Mouse (Mus musculus): Measurements from ENCODE around the gene Ptch1. TPM values are rescaled to one million over a fixed set of nuclear protein-coding genes. Genes with fewer than 3 reads are reported as not detected.

Gene Ptch1
- total RNA-seq, 1 experiment, result 21.6 TPM

DNA sequence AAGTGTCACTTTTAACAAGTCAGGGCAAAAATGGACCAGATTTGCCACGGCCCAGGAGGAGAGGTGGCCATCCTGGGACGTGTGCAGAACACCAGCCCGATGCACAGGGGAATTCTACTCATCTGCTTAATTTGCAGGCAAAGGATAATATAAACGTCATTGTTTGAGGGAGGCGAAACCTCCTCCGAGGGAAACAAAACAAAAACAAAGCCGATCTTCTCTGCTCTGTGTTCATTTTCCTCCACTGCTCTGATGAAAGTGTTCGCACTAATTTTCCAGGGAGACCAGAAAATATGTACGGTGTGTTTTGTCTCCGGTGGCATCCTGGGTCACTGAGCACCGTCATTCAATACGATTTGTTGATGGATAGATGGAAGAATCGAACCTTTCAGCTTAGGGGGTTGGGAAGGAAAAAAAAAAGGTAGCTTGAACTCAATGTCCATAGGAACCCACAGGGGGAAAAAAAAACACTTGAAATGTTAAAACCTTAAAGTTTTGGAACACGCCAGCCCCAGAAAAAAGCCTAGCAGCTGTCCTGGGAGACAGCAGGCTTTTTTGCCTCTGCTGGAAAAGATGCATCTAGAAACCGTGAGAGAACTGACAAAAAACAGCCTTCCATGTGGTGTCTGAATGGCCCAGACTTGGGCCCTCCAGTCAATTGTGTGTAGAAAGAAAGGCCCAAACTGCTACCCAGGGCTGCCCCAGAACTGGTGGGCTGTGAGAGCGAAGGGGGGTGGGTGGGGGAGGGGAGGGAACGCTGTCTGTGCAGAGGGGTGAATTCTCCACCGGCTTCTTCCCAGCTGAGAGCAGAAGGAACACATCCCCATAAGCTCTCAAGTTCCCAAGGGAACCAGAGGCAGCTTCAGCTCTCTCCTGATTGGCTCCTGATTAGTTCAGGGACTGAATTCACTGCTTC lies 86.3 kb downstream of the Ptch1 start:
- Histone ChIP-seq H3K9me3 (ENCODE audit: control insufficient read depth, insufficient read depth, low read depth, low read length) (no peaks in the 10 kb centered on the region), H3K36me3 (ENCODE audit: control insufficient read depth, insufficient read depth, low read length, poor library complexity, severe bottlenecking) (no peaks in the 10 kb centered on the region), H3K27ac (ENCODE audit: insufficient read depth, low read depth, low read length, poor library complexity, severe bottlenecking) (no peak overlapping the region), H3K9ac (ENCODE audit: insufficient read depth, low read depth, low read length, poor library complexity, severe bottlenecking) (no peak overlapping the region), H3K4me3 (ENCODE audit: insufficient read depth in 1 of 2, low read depth in 1 of 2, low read length in 2 of 2, poor library complexity in 1 of 2, severe bottlenecking in 1 of 2) (no peak overlapping the region), H3K4me1 (ENCODE audit: control insufficient read depth in 2 of 2, insufficient read depth in 2 of 2, low read length in 2 of 2, poor library complexity in 1 of 2) (0 out of 4 replicates have a peak, but pooled peaks cover 0 to 2% of the 10 kb centered on the region in 2 experiments)
- in situ Hi-C loops (cut with MboI; ENCODE audit: low sequenced_read_pairs in 2 of 2, unreplicated experiment in 2 of 2), result no loop called here
- DNase-seq (ENCODE audit: low read depth, low spot score), result no peak
- TF ChIP-seq ZC3H11A (IDR thresholded peaks at IDR 0.05; ENCODE audit: borderline replicate concordance, low read depth, low read length) (no peak), ZNF384 (IDR thresholded peaks at IDR 0.05; ENCODE audit: low read depth, low read length) (no peak), HCFC1 (IDR thresholded peaks at IDR 0.05; ENCODE audit: borderline replicate concordance, insufficient read depth, low read length) (no peak), CHD2 (IDR thresholded peaks at IDR 0.05; ENCODE audit: low read depth, low read length) (no peak), MAFK (IDR thresholded peaks at IDR 0.05; ENCODE audit: insufficient read depth, low read depth, low read length) (no peak)

DNA sequence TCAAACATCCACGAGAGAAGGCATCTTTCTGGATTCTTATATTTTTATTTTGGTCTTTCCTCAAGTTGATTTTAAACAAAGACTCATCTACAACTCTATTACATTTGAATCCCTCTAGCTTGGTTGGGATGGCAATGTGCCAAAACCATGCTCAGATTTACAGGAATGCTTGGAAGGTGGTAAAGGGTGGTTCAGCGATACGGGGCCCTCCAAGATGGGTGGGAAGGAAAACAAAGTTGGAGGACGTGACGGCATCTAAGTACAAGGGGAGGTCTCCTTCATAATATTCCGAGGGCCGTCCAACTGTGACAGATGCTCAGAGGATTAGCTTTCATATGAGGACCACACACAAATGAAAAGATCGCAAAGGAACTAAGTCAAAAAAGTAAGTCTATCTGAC lies 98.0 kb downstream of the Ptch1 start:
- no peak for TF ChIP-seq ZC3H11A (IDR thresholded peaks at IDR 0.05; ENCODE audit: borderline replicate concordance, low read depth, low read length)
- TF ChIP-seq HCFC1 (IDR thresholded peaks at IDR 0.05; ENCODE audit: borderline replicate concordance, insufficient read depth, low read length), result no peak
- TF ChIP-seq ZNF384 (IDR thresholded peaks at IDR 0.05; ENCODE audit: low read depth, low read length), result no peak
- TF ChIP-seq MAFK (IDR thresholded peaks at IDR 0.05; ENCODE audit: insufficient read depth, low read depth, low read length), result no peak
- TF ChIP-seq CHD2 (IDR thresholded peaks at IDR 0.05; ENCODE audit: low read depth, low read length), result no peak
- in situ Hi-C loops (cut with MboI; ENCODE audit: low sequenced_read_pairs in 2 of 2, unreplicated experiment in 2 of 2), result no loop called here
- no peaks in the 10 kb centered on the region for H3K36me3 ChIP-seq (ENCODE audit: control insufficient read depth, insufficient read depth, low read length, poor library complexity, severe bottlenecking)
- no peak overlapping the region for H3K27ac ChIP-seq (ENCODE audit: insufficient read depth, low read depth, low read length, poor library complexity, severe bottlenecking)
- no peak overlapping the region for H3K4me3 ChIP-seq (ENCODE audit: insufficient read depth in 1 of 2, low read depth in 1 of 2, low read length in 2 of 2, poor library complexity in 1 of 2, severe bottlenecking in 1 of 2)
- DNase-seq (ENCODE audit: low read depth, low spot score), result no peak
- no peak overlapping the region for H3K9ac ChIP-seq (ENCODE audit: insufficient read depth, low read depth, low read length, poor library complexity, severe bottlenecking)
- no peaks in the 10 kb centered on the region for H3K9me3 ChIP-seq (ENCODE audit: control insufficient read depth, insufficient read depth, low read depth, low read length)
- no peaks in the 10 kb centered on the region for H3K4me1 ChIP-seq (ENCODE audit: control insufficient read depth in 2 of 2, insufficient read depth in 2 of 2, low read length in 2 of 2, poor library complexity in 1 of 2)

Other genes with a start within 250 kb of the Ptch1 start
- gene Fancc, start 76.3 kb downstream of the Ptch1 start, total RNA-seq (2012; rRNA removed), result 9.4 and 10.7 TPM in 2 replicates
- gene Ercc6l2, start 241.6 kb upstream of the Ptch1 start, total RNA-seq (2012; rRNA removed), result 28.1 and 36.4 TPM in 2 replicates